Mouse (Mus musculus) right cerebral cortex, postnatal 4 days (tissue): ENCODE results near the gene Mrps6.
A peak's percentile ranks its signal among the peaks of the same experiment; 100 is the strongest.

ENCODE experiments used
- DNase-seq: peaks from one replicate; pipeline ENCODE4 v3.0.0-alpha.2; 2022

Gene Mrps6

DNA sequence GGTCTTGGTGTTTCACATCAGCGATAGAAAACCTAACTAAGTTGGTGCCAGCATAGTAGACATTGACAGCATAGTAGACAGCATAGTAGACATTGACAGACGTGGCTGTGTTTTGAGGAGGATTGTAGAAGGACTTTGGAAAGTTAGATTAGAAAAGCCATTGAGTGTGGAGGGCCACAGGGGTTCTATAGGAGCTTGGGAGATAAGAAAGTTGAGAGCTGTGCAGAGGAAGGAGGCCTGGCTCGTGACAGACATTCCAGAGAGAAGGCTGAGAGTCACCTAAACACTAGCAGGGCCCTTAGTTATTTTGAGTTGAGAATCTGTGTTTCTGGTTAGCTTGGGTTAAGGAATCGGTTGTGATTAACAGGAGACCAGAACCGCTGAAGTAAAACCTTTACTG is 69.6 kb downstream of the Mrps6 start:
- DNase-seq: no peak

DNA sequence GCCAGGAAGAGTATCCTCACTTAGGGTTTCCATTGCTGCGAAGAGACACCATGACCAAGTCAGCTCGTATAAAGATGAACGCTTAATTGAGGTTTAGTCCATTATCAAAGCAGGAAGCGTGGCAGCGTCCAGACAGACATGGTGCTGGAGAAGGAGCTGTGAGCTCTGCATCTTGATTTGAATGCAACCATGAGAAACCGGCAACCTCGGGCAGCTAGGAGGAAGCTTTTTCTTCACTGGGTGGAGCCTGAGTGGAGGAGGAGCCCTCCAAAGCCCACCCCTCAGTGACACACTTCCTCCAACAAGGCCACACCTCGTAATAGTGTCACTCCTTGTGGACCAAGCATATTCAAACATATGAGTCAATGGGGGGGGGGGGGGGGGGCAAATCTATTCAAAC is 71.8 kb downstream of the Mrps6 start:
- DNase-seq: no peak

DNA sequence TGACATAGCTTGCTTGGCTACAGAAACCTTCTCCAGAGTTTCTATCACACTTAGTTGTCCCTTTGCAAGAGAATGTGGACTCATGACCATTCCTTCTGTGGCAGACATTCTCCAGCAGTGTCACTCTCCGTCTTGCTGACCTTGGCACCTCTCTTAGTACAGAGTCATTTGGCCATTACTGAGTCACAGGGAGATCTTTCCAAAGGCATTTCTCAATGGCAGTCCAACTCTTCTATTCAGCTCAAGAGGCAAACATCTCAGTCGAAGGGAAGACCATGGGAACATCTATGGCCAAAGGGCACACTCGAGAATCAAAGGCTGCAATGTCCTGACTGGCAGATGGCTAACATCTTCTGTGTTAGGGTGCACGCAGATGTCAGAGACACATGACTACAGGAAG is 74.4 kb downstream of the Mrps6 start:
- DNase-seq: no peak

DNA sequence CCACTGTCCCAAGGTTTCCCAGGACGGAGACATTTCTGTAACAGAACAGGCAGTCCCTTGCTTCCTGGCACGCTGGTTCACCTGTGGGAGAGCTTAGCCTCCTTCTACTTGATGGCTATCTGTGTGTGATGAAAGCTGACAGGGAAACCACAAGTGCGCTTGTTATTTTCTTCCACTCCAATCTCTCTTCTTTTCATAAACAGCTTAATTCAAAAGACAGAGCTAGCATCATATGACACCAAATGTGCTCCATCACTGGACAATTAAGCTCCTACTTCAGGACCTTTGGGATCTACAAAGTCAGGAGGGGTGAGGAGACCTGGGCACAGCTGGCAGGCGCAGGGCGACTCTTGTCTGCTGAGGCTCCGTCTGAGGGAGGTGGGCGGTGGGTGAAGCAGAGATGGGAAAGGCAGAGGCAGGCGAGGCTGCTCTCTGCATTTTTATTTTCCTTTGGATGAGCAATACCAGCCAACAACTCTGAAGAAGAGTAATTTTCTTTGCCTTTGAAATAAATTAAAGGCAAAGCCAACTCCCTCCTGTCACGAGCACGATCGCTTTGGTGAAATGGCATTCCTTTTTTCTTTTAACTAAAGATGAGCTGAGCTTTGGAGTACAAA is 76.2 kb downstream of the Mrps6 start:
- no peak for DNase-seq

DNA sequence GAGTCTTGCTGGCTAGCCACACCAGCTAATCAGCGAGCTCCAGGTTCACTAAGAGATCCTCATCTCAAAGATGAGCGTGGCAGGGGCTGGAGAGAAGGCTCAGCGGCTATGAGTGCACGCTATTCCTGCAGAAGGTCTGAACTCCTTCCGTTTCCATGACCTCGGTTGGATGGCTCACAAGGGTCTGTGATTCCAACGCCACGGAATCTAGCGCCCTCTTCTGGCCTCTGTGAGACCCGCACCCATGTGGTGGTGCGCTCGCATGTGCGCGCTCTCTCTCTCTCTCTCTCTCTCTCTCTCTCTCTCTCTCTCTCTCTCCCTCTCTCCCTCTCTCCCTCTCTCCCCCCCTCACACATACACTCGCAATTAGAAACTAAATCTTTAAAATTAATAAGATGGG is 78.2 kb downstream of the Mrps6 start:
- DNase-seq: no peak

DNA sequence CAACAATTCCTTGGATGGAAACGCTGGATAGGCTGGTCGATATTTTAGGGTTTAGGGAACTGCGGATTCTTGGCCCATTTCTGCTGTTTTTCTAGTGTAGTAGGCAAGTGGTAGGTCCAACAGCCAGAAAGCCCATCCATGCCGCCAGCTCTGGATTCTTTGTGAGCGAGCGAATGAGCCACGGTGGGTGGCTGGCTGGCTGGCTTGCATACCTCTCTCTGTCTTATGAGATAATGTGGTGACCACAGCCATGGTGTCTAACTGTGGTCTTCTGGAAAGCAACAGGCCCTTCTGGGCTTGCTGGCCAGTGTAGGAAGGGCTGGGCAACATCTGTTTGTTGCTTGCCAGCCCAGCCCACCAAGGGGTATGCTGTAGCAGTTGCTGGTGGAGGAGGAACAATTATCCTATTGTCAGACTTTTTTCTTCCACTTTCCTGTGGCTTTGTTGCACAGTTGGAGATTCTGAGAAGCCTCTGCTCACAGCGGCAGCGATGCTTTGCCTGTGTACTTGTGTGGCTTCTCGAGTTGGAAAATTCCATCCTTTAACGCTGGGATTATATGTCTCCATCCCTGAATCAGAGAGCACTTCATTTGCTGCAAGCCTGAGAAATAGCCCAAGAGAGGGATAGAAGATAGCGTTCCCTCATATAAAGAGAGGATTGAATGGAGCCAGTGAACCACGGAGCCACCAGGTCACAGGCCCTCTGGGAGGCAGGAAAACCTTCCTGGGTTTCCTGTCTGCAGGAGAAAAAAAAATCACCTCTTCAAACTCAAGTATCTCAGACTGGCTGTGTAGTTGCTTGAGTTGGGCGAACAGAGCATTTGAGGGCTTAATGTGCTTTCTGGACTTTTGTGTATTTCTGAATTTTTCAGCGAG is 81.6 kb downstream of the Mrps6 start:
- DNase-seq: no peak

DNA sequence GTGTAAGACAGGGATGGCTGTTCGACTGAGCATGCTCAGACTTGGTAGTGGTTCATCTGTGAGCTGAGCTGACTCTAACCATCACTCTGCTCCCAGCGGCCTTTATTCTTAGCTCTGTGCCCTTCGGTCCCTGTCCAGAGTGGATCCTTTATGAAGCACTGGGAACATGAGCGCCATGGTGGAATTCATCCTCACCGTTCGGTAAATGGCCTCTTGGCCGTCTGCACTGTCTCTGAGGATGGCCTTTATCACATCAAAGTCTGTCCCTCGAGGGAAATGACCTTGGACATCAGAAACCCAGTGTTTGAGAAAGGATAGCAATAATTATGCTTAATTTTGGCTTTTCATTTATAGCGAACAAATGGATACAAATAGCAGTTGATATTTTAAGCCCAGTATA is 82.3 kb downstream of the Mrps6 start:
- no peak for DNase-seq

DNA sequence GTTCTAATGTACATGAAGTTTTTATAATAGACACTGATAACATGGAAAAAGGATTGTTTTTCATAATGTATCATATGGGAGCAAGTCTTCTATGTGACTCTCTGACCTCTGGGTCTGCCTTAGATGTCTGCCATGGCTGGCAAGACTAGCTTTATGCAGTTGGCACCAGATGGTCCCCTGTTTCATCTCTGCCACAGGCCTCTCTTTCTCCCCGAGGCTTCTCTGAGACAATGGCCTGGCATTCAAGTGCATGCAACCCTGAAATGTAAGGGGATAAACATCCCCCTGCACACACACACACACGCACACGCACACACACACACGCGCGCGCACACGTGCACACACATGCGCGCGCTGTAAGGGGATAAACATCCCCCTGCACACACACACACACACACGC is 83.0 kb downstream of the Mrps6 start:
- DNase-seq: no peak

DNA sequence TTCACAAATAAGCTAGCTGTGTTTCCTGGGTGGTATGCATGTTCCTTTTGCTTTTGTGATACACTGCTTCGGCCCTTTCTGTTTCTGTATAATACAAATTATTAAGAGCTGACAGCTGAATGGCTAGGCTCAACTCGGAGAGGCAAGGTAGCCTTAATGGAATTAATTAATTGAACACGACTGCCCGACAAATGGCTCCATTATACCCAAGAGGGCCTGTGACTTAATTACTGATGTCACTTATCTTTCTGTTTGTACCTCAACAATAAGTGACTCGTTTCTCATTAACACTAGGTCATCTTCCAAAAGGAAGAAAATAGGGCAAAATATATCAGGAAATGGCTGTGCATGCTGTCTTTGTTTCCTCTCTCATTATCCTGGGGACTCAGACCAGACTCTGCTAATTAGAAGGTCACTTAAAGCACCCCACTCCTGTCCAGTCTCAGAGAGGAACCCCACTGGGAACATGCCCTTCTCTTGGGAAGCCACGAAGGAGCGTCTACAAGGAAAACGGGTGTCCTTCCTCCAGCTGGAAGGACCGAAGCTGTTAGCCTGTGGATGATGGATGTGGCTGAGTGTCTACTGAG is 84.4 kb downstream of the Mrps6 start:
- no peak for DNase-seq

DNA sequence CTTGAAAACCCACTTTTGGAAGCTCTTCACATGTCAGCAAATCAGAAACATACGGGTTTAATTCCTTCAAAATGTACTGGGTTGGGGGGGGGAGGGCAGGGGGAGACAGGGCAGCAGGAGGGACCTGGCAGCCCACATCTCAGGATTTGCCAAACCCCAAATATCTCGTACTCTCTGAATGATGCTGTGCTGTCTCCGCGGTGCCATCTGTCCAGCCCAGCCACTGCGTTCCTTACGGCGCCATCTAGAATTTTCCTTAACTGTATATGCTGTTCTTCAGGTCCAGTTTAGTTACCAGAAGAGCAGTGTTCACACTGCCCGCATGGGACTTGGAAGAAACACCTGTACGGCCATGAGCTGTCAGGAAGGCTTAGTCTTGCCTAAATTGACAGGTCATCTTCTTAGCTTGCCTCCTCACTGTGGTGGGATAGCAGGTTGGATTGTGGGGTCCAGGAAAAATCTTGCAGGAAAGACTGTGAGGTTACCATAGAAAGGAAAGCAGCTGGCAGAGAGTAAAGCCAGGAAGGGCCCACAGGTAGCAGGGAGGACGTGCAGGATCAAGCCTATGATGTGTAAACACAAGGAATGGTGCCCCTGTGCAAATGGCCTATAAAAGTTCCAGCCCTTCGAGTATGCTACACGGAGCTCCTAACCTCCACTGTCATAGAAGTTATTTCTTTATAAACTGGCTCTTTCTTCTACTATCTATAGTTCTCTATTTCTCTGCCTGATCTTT is 89.7 kb downstream of the Mrps6 start:
- DNase-seq: no peak

DNA sequence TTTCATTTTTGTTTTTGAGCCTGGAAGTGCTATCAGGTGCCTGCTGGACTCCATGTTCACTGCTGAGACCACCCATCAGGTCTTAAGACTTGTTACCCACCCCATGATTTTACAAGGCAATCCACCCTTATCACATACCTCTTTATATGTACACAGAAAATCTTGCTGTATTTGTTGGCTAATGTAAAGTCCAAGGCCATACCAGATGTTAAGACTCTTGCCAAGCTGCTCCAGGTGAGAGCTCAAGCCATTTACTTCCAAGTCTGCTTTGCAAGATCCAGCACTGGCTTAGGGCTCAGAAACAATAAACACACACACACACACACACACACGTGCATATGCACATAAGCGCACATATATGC is 90.3 kb downstream of the Mrps6 start:
- no peak for DNase-seq

DNA sequence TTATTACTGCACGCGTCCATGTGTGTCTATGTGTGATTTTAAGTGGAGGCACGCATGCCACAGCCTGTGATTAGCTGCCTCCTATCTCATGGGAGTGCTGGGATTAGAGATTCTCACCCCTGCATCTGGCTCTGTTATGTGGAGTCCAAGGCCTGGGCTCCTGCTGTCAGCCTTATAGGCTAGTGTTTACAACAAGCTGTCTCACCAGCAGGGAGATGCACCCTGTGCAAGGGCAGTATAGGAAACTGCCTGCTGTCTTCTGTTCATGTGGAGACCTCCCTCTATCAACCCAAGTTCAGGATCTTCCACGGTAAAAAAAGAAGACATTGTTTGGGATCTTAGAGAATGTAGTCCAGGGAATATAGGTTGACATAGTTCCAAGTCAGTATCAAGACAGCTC is 92.9 kb downstream of the Mrps6 start:
- DNase-seq: no peak

DNA sequence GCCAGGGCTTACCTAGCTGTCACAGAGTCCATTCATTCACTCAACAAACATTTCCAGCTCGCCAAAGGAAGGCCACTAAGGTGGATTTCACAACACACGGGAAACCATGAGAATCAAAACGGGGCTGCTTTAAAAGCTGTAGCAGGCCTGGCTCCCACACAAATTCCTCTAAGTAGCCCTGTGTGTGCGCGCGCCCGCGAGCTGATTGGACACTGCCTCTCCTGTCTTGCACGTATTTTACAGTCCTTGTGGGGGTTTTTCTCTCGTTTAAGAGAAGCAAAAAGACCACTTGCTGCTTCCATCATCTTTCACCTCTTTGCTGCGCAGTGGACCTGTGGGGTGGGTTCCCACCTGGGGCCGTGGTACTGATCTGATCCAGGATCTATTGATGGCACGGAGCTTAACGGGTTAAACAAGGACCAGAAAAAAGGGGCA is 100.0 kb downstream of the Mrps6 start:
- DNase-seq: peak; percentile 69

DNA sequence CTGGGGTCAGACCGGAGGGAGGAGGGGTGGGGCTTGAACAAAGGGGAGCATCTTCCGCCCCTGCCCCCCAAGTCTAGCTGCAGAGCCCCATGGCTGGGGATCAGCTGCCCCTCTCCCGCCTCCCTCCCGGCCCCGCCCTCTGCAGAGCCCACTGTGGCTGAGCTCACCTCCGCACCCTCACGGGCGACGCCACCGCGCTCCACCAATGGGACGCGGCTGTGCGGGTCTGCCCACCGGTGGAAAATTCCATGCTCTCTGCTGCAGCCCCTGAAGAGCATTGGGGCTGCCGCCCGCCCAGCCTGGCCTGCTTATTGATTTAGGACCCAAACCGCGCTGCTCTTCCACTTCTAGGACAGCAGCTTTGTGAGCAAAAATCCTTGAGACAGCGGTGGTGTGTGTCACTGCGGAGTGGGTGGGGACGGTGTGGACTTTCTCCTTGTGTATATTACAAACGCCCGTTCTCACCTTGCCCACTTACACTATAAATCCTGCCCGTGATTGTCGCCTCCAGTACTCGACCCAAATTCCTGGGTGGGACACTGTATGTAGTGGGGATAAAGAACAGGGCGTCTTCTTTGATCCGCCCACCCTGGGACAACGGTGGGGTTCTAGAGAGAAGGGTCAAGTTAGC is 100.5 kb downstream of the Mrps6 start:
- peak; percentile 72 for DNase-seq

DNA sequence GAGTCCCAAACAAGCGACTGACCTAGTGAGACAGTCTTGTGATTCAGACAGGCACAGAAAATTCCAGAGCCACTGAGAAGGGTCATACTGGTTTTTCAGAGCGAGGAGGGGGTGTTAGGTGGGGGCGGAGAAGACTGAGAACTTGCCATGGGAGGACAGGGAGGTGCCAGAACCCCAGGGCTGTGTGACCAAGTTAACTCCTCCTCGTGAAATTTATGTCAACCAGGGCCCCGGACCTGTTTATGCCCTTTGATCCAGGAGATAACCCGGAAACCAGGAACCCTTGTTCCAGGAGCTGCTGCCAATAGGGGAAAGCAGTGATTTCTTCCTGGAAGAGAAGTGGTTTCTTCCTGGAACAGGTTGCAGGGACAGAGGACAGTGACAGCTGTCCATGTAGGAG is 101.0 kb downstream of the Mrps6 start:
- DNase-seq: no peak
